Mouse (Mus musculus) liver, embryonic 12.5 days (tissue): ENCODE results near the gene Avpi1. TPM values are rescaled to one million over a fixed set of nuclear protein-coding genes. Genes with fewer than 3 reads are reported as not detected.
A peak's percentile ranks its signal among the peaks of the same experiment; 100 is the strongest.

ENCODE experiments used
- ATAC-seq: fragments of 200-750 bp; cut with Nextera tagmentation; 2 replicates; pipeline ENCODE4 v1.8.0; 2017; ENCODE audit warnings: moderate number of reproducible peaks, mild to moderate bottlenecking, moderate library complexity
- H3K27ac ChIP-seq: fragments of 300-500 bp; sonication (generic); 2 replicates; pipeline ENCODE4 v1.5.1; 2016; ENCODE audit warnings: mild to moderate bottlenecking
- H3K27me3 ChIP-seq: fragments of 300-500 bp; sonication (generic); replicated peaks from 2 replicates; pipeline ENCODE4 v1.6.1; 2016; ENCODE audit warnings: mild to moderate bottlenecking, moderate library complexity
- H3K36me3 ChIP-seq: fragments of 300-500 bp; sonication (generic); 2 replicates; pipeline ENCODE4 v1.6.1; 2016; ENCODE audit warnings: mild to moderate bottlenecking, moderate library complexity
- H3K4me1 ChIP-seq: fragments of 300-500 bp; sonication (generic); 2 replicates; pipeline ENCODE4 v1.6.1; 2016
- H3K4me2 ChIP-seq: fragments of 300-500 bp; sonication (generic); 2 replicates; pipeline ENCODE4 v1.6.1; 2016; ENCODE audit warnings: mild to moderate bottlenecking, moderate library complexity
- H3K4me3 ChIP-seq: fragments of 300-500 bp; sonication (generic); 2 replicates; pipeline ENCODE4 v1.5.1; 2016; ENCODE audit warnings: mild to moderate bottlenecking, moderate library complexity
- H3K9ac ChIP-seq: fragments of 300-500 bp; sonication (generic); 2 replicates; pipeline ENCODE4 v1.6.1; 2016; ENCODE audit warnings: mild to moderate bottlenecking, moderate library complexity
- H3K9me3 ChIP-seq: fragments of 300-500 bp; sonication (generic); replicated peaks from 2 replicates; pipeline ENCODE4 v1.6.1; 2016; ENCODE audit warnings: mild to moderate bottlenecking, moderate library complexity
- WGBS: fragments of 180-500 bp; shearing (Covaris S2); methylation state at CpG from one replicate; pipeline ENCODE4 v1.1.7; 2016; ENCODE audit not compliant: insufficient replicate concordance; 5-methylcytosine and 5-hydroxymethylcytosine counted together
- polyA plus RNA-seq: library from polyadenylated mRNA; unstranded; fragments of >200 nt; fragmentation: Nextera tagmentation; extraction: Ambion mirVana; gene quantifications from 2 replicates; pipeline ENCODE4 v1.2.1, GENCODE M21; 2016

Gene Avpi1
- polyA plus RNA-seq, 1 experiment from 2014 or later: 14.9 TPM

DNA sequence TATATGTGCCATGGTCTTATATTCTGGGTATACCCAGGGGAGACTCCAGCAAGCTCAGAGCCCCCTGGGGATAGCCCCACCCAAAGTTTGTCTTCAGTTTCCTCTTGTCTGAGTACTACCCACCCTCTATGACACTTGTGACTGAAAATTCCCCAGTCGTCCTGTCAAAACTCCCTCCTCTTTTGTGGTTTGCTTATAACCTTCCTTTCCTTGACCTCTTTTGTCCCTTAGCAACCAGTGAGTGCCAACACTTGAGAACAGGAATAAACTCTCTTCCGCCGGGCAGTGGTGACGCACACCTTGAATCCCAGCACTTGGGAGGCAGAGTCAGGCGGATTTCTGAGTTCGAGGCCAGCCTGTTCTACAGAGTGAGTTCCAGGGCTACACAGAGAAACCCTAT is 15.2 kb upstream of the Avpi1 start:
- no peak overlapping the region for H3K27ac ChIP-seq
- peaks cover 46% of the 10 kb centered on the region for H3K27me3 ChIP-seq
- H3K4me3 ChIP-seq: no peak overlapping the region
- H3K9me3 ChIP-seq: no peaks in the 10 kb centered on the region
- H3K4me1 ChIP-seq: peaks cover 28% of the 10 kb centered on the region
- no peaks in the 10 kb centered on the region for H3K36me3 ChIP-seq
- H3K9ac ChIP-seq: 0 out of 2 replicates have a peak overlapping the region, but pooled peaks have one; percentile 2
- ATAC-seq: no peak
- 45% methylated on average over 6 of the region's 6 CpGs for WGBS
- H3K4me2 ChIP-seq: no peak overlapping the region

- 74% methylated on average over 2 of the region's 2 CpGs for WGBS
- Histone ChIP-seq H3K27me3 (peaks cover 33% of the 10 kb centered on the region), H3K27ac (no peak overlapping the region), H3K36me3 (no peaks in the 10 kb centered on the region), H3K9ac (no peak overlapping the region), H3K9me3 (no peaks in the 10 kb centered on the region), H3K4me1 (peaks cover 15% of the 10 kb centered on the region), H3K4me2 (no peak overlapping the region), H3K4me3 (no peak overlapping the region)
- no peak for ATAC-seq
Observed at GRCm38 (mm10) chr19:42142757-42143156, 13.9 kb upstream of the Avpi1 start.

- WGBS: 67% methylated on average over 3 of the region's 3 CpGs
- peaks cover 26% of the 10 kb centered on the region for H3K27me3 ChIP-seq
- peak; percentile 58; the same call in 1 of the 2 replicates for ATAC-seq
Observed at GRCm38 (mm10) chr19:42141998-42142397, 13.1 kb upstream of the Avpi1 start.

GRCm38 (mm10) chr19:42139724-42140517 is 11.1 kb upstream of the Avpi1 start:
- no peaks in the 10 kb centered on the region for H3K36me3 ChIP-seq
- H3K4me1 ChIP-seq: peaks cover 14% of the 10 kb centered on the region
- H3K27me3 ChIP-seq: peaks cover 5% of the 10 kb centered on the region; the same call in 1 of the 2 replicates
- H3K27ac ChIP-seq: no peak overlapping the region
- no peak overlapping the region for H3K4me2 ChIP-seq
- no peak overlapping the region for H3K4me3 ChIP-seq
- no peak overlapping the region for H3K9ac ChIP-seq
- 53% methylated on average over 5 of the region's 5 CpGs for WGBS
- no peak for ATAC-seq
- H3K9me3 ChIP-seq: no peaks in the 10 kb centered on the region

More at GRCm38 (mm10) chr19:42141998-42142397, 13.1 kb upstream of the Avpi1 start:
- Histone ChIP-seq H3K4me2 (no peak overlapping the region), H3K4me1 (peaks cover 9% of the 10 kb centered on the region), H3K9me3 (no peaks in the 10 kb centered on the region), H3K4me3 (no peak overlapping the region), H3K27ac (no peak overlapping the region), H3K9ac (no peak overlapping the region), H3K36me3 (no peaks in the 10 kb centered on the region)

- ATAC-seq: no peak
- H3K4me1 ChIP-seq: peaks cover 25% of the 10 kb centered on the region
- 78% methylated on average over 15 of the region's 15 CpGs for WGBS
- H3K27me3 ChIP-seq: 0 out of 2 replicates have a peak, but pooled peaks cover 3% of the 10 kb centered on the region
- no peaks in the 10 kb centered on the region for H3K9me3 ChIP-seq
- H3K36me3 ChIP-seq: no peaks in the 10 kb centered on the region
- no peak overlapping the region for H3K4me3 ChIP-seq
- no peak overlapping the region for H3K4me2 ChIP-seq
- no peak overlapping the region for H3K9ac ChIP-seq
- H3K27ac ChIP-seq: no peak overlapping the region
Observed at GRCm38 (mm10) chr19:42138517-42139285, 9.8 kb upstream of the Avpi1 start.

GRCm38 (mm10) chr19:42137167-42137672 is 8.4 kb upstream of the Avpi1 start:
- ATAC-seq: no peak
- 0 out of 2 replicates have a peak, but pooled peaks cover 3% of the 10 kb centered on the region for H3K27me3 ChIP-seq
- H3K4me3 ChIP-seq: no peak overlapping the region
- H3K36me3 ChIP-seq: no peaks in the 10 kb centered on the region
- H3K9ac ChIP-seq: no peak overlapping the region
- 71% methylated on average over 4 of the region's 4 CpGs for WGBS
- no peak overlapping the region for H3K4me2 ChIP-seq
- H3K9me3 ChIP-seq: no peaks in the 10 kb centered on the region
- H3K4me1 ChIP-seq: peaks cover 25% of the 10 kb centered on the region
- H3K27ac ChIP-seq: no peak overlapping the region

- Histone ChIP-seq H3K4me2 (no peak overlapping the region), H3K36me3 (no peaks in the 10 kb centered on the region), H3K4me3 (no peak overlapping the region), H3K27ac (no peak overlapping the region), H3K27me3 (no peaks in the 10 kb centered on the region), H3K9ac (no peak overlapping the region), H3K9me3 (no peaks in the 10 kb centered on the region), H3K4me1 (peaks cover 25% of the 10 kb centered on the region)
- 47% methylated on average over 5 of the region's 5 CpGs for whole genome bisulfite sequencing
- ATAC-seq: no peak
Observed at GRCm38 (mm10) chr19:42136126-42136525, 7.3 kb upstream of the Avpi1 start.

- Histone ChIP-seq H3K4me2 (peak overlapping the region; percentile 1; the same call in 1 of the 2 replicates), H3K9ac (no peak overlapping the region), H3K27ac (no peak overlapping the region), H3K9me3 (no peaks in the 10 kb centered on the region), H3K4me1 (peaks cover 28% of the 10 kb centered on the region), H3K36me3 (no peaks in the 10 kb centered on the region), H3K4me3 (no peak overlapping the region), H3K27me3 (no peaks in the 10 kb centered on the region)
- peak; percentile 80 for ATAC-seq
Observed at GRCm38 (mm10) chr19:42135070-42135469, 6.2 kb upstream of the Avpi1 start.

DNA sequence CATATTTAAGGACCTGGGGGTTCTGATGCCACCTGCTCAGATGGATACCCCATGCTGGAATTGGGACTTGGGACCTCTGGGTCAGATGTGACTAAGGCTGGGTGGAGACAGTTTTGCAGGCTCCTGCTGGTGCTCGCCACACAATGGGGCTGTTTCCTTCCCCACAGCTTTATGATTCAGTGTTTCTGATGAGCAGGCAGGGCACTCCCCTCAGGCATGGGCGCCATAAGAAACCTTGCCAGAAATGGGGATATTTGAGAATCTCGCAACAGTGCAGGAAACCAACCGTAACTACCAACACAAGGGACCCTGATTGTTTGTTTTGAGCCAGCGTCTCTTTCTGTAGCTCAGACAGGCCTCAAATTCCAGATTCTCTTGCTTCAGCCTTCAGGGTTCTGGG is 2.2 kb upstream of the Avpi1 start:
- Histone ChIP-seq H3K27me3 (no peaks in the 10 kb centered on the region), H3K9ac (no peak overlapping the region), H3K27ac (no peak overlapping the region), H3K36me3 (no peaks in the 10 kb centered on the region), H3K4me1 (peaks cover 57% of the 10 kb centered on the region), H3K9me3 (no peaks in the 10 kb centered on the region), H3K4me2 (no peak overlapping the region), H3K4me3 (no peak overlapping the region)
- WGBS: 67% methylated on average over 5 of the region's 5 CpGs
- ATAC-seq: no peak

- Histone ChIP-seq H3K36me3 (no peaks in the 10 kb centered on the region; the same call in 1 of the 2 replicates), H3K9ac (no peak overlapping the region), H3K4me3 (no peak overlapping the region), H3K27ac (peak overlapping the region; percentile 78), H3K4me2 (no peak overlapping the region), H3K27me3 (no peaks in the 10 kb centered on the region), H3K4me1 (peaks cover 56% of the 10 kb centered on the region), H3K9me3 (no peaks in the 10 kb centered on the region)
- 66% methylated on average over 3 of the region's 3 CpGs for WGBS
- ATAC-seq: no peak
Observed at GRCm38 (mm10) chr19:42130294-42130606, 1.4 kb upstream of the Avpi1 start.

DNA sequence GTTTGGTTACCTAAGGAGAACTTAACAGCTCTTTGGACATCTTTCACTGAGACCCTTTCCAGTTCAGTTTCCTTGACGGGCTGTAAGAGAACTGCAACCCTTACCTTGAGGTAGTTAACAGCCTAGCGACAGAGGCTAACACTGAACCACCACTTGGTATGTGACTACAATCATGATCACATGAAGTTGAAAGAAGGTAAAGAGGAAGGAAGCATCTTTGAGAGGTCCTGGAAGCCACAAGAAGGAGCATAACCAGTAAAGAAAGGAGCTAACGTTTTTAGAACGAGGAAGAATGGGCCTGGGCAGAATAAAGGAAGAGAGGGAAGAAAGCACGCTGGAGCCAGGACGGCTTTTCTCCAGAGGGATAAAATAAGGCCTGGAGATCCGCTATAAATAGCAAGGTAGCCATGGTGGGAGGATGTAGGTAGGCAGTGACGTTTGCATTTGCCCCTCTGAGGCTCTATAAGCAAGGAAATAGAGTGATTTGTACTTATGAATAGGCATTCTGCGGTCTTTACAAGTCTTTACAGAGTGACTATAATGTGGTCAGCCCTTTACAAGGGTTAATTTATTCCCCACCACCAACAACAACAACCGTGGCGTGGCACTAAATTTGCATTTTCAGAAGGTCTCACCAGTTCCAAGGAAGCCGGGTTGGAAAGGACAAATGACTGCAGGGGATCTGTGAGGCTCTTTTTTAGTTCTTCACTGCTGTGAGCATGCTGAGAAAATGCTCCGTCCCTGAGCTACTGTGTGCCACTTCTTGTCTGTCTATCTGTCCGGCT is 842 bp upstream of the Avpi1 start:
- Histone ChIP-seq H3K9me3 (no peaks in the 10 kb centered on the region), H3K9ac (peak overlapping the region; percentile 31; the same call in 1 of the 2 replicates), H3K27me3 (no peaks in the 10 kb centered on the region), H3K4me2 (peak overlapping the region; percentile 86), H3K4me1 (peaks cover 56% of the 10 kb centered on the region), H3K27ac (peak overlapping the region; percentile 78), H3K4me3 (peak overlapping the region; percentile 68), H3K36me3 (peaks cover 5% of the 10 kb centered on the region)
- ATAC-seq: 0 out of 2 replicates have a peak, but pooled peaks have one; percentile 1
- 34% methylated on average over 14 of the region's 14 CpGs for WGBS
